Mouse (Mus musculus) MEL (cell line): ENCODE results near the gene Ror1.

Source experiments
- CTCF ChIP-seq, 3 experiments: IDR thresholded peaks in 2 of 3; conservative IDR thresholded peaks in 1 of 3; 2 replicates each; pipeline ENCODE4 v1.5.1; 2011 to 2012; ENCODE audit warnings: low read length in 3 of 3, low read depth in 2 of 3, mild to moderate bottlenecking in 2 of 3, improper control_type of control experiment in 1 of 3, inconsistent platforms in 1 of 3, mixed read lengths in 1 of 3, moderate library complexity in 1 of 3; ENCODE audit not compliant: control insufficient read depth in 1 of 3, insufficient read depth in 1 of 3, poor library complexity in 1 of 3, severe bottlenecking in 1 of 3
- GATA1 ChIP-seq: IDR thresholded peaks from 2 replicates; pipeline ENCODE4 v1.6.1; 2011; ENCODE audit warnings: low read depth, low read length, improper control_type of control experiment
- POLR2A ChIP-seq, 2 experiments: IDR thresholded peaks; 2 replicates each; pipeline ENCODE4 v1.6.1; 2011 to 2012; ENCODE audit warnings: low read length in 2 of 2, mild to moderate bottlenecking in 2 of 2, control low read depth in 1 of 2, improper control_type of control experiment in 1 of 2, low read depth in 1 of 2, moderate library complexity in 1 of 2; ENCODE audit not compliant: control insufficient read depth in 1 of 2, insufficient read depth in 1 of 2, poor library complexity in 1 of 2
- TAL1 ChIP-seq: IDR thresholded peaks from 2 replicates; pipeline ENCODE4 v1.6.1; 2012; ENCODE audit warnings: mild to moderate bottlenecking, inconsistent platforms, low read length, moderate library complexity, mixed read lengths
- TBP ChIP-seq: IDR thresholded peaks from 2 replicates; pipeline ENCODE4 v1.8.0; 2011; ENCODE audit warnings: low read depth, low read length, improper control_type of control experiment
- USF1 ChIP-seq: IDR thresholded peaks from 2 replicates; pipeline ENCODE4 v1.6.1; 2014; ENCODE audit warnings: low read depth, mild to moderate bottlenecking, inconsistent platforms, low read length, improper control_type of control experiment, moderate library complexity
- ZC3H11A ChIP-seq: IDR thresholded peaks from 2 replicates; pipeline ENCODE4 v1.6.1; 2012; ENCODE audit warnings: low read depth, mild to moderate bottlenecking, inconsistent platforms, low read length, improper control_type of control experiment
- ZNF384 ChIP-seq: IDR thresholded peaks from 2 replicates; pipeline ENCODE4 v1.6.1; 2012; ENCODE audit warnings: low read depth, mild to moderate bottlenecking, inconsistent platforms, low read length, improper control_type of control experiment

DNA sequence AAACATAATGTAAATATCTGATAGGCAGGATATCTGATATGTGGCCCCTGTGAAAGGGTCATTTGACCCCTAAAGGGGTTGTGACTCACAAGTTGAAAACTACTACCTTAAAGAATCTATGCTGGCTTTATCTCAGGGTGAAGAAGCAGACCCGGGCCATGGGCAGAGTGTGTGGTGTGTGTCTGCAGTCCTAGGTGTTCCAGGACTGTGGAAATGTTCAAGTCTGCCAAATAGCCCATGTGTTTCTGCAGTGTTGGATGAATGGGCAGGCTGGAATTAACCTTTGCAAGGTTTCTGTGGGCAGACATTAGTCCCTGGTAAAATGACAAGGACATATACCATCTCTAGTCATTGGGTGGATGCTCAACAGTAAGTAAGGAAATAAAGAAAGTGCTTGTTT lies 205.8 kb downstream of the Ror1 start:
- TF ChIP-seq ZNF384 (no peak), GATA1 (no peak), CTCF (IDR thresholded peaks at IDR 0.05 in 2 of 3, conservative IDR thresholded peaks at IDR 0.05 in 1 of 3; ENCODE audit: control insufficient read depth in 1 of 3, insufficient read depth in 1 of 3, low read depth in 2 of 3, low read length in 3 of 3, poor library complexity in 1 of 3, severe bottlenecking in 1 of 3) (no peak), POLR2A (IDR thresholded peaks at IDR 0.05; ENCODE audit: control insufficient read depth in 1 of 2, insufficient read depth in 1 of 2, low read depth in 1 of 2, low read length in 2 of 2, poor library complexity in 1 of 2) (no peak), USF1 (no peak), ZC3H11A (no peak), TBP (no peak), TAL1 (no peak)
